Mouse (Mus musculus) MEL (cell line): ENCODE data around the gene Kirrel3. TPM values are rescaled to one million over a fixed set of nuclear protein-coding genes. Genes with fewer than 3 reads are reported as not detected.

Experiments
- DNase-seq: peaks from one replicate; pipeline ENCODE4 v3.0.0; 2011; ENCODE audit warnings: low read depth, low spot score
- H3K27ac ChIP-seq: 2 replicates; pipeline ENCODE4 v1.5.1; 2012; ENCODE audit warnings: low read depth, mild to moderate bottlenecking, control low read depth, low read length, moderate library complexity; ENCODE audit not compliant: control insufficient read depth
- H3K27me3 ChIP-seq, 2 experiments: fragments of 150-350 bp in 1 of 2; sonication (generic) in 1 of 2; 2 replicates each; pipeline ENCODE4 v1.6.1; 2012; ENCODE audit warnings: low read length in 2 of 2, mild to moderate bottlenecking in 2 of 2, improper control_type of control experiment in 1 of 2, moderate library complexity in 1 of 2; ENCODE audit not compliant: insufficient read depth in 2 of 2, control insufficient read depth in 1 of 2
- H3K36me3 ChIP-seq, 2 experiments: 2 replicates each; pipeline ENCODE4 v1.6.1; 2012 to 2014; ENCODE audit warnings: low read length in 2 of 2, improper control_type of control experiment in 1 of 2, inconsistent platforms in 1 of 2, mild to moderate bottlenecking in 1 of 2; ENCODE audit not compliant: insufficient read depth in 2 of 2, control insufficient read depth in 1 of 2
- H3K4me1 ChIP-seq, 2 experiments: fragments of 150-350 bp in 1 of 2; sonication (generic) in 1 of 2; 2 replicates each; pipeline ENCODE4 v1.6.1; 2012; ENCODE audit warnings: low read length in 2 of 2, improper control_type of control experiment in 1 of 2, mild to moderate bottlenecking in 1 of 2; ENCODE audit not compliant: insufficient read depth in 2 of 2, control insufficient read depth in 1 of 2
- H3K4me3 ChIP-seq, 2 experiments: fragments of 150-350 bp in 1 of 2; sonication (generic) in 1 of 2; 2 replicates each; pipeline ENCODE4 v1.5.1; 2012; ENCODE audit warnings: low read depth in 2 of 2, low read length in 2 of 2, mild to moderate bottlenecking in 2 of 2, moderate library complexity in 2 of 2, control low read depth in 1 of 2, improper control_type of control experiment in 1 of 2; ENCODE audit not compliant: control insufficient read depth in 1 of 2, insufficient read depth in 1 of 2
- H3K79me2 ChIP-seq: 2 replicates; pipeline ENCODE4 v1.6.1; 2012; ENCODE audit warnings: mild to moderate bottlenecking, low read length, moderate library complexity; ENCODE audit not compliant: control insufficient read depth, poor library complexity, insufficient read depth
- H3K9ac ChIP-seq: 2 replicates; pipeline ENCODE4 v1.6.1; 2012; ENCODE audit warnings: low read depth, mild to moderate bottlenecking, control low read depth, low read length, moderate library complexity; ENCODE audit not compliant: control insufficient read depth, poor library complexity, severe bottlenecking
- H3K9me3 ChIP-seq: fragments of 150-350 bp; sonication (generic); replicated peaks from 2 replicates; pipeline ENCODE4 v1.6.1; 2012; ENCODE audit warnings: mild to moderate bottlenecking, low read length, improper control_type of control experiment, moderate library complexity; ENCODE audit not compliant: insufficient read depth
- BHLHE40 ChIP-seq: IDR thresholded peaks from 2 replicates; pipeline ENCODE4 v1.6.1; 2012; ENCODE audit warnings: low read depth, mild to moderate bottlenecking, inconsistent platforms, low read length, improper control_type of control experiment, borderline replicate concordance
- CHD2 ChIP-seq: IDR thresholded peaks from 2 replicates; pipeline ENCODE4 v1.6.1; 2011; ENCODE audit warnings: low read length, improper control_type of control experiment
- E2F4 ChIP-seq: IDR thresholded peaks from 2 replicates; pipeline ENCODE4 v1.6.1; 2011; ENCODE audit warnings: low read depth, low read length, improper control_type of control experiment, borderline replicate concordance
- ELF1 ChIP-seq: IDR thresholded peaks from 2 replicates; pipeline ENCODE4 v1.6.1; 2014; ENCODE audit warnings: low read depth, mild to moderate bottlenecking, inconsistent platforms, low read length, improper control_type of control experiment, moderate library complexity
- EP300 ChIP-seq, 2 experiments: IDR thresholded peaks; 2 replicates each; pipeline ENCODE4 v1.6.1; 2011; ENCODE audit warnings: improper control_type of control experiment in 2 of 2, low read length in 2 of 2, low read depth in 1 of 2, mild to moderate bottlenecking in 1 of 2
- ETS1 ChIP-seq: IDR thresholded peaks from 2 replicates; pipeline ENCODE4 v1.6.1; 2012; ENCODE audit warnings: low read depth, mild to moderate bottlenecking, inconsistent platforms, low read length, improper control_type of control experiment, moderate library complexity
- GABPA ChIP-seq: IDR thresholded peaks from 2 replicates; pipeline ENCODE4 v1.6.1; 2012; ENCODE audit warnings: low read depth, mild to moderate bottlenecking, inconsistent platforms, low read length, improper control_type of control experiment, moderate library complexity
- GATA1 ChIP-seq: IDR thresholded peaks from 2 replicates; pipeline ENCODE4 v1.6.1; 2011; ENCODE audit warnings: low read depth, low read length, improper control_type of control experiment
- JUND ChIP-seq: IDR thresholded peaks from 2 replicates; pipeline ENCODE4 v1.6.1; 2011; ENCODE audit warnings: low read depth, mild to moderate bottlenecking, improper control_type of control experiment, low read length
- MAFK ChIP-seq: IDR thresholded peaks from 2 replicates; pipeline ENCODE4 v1.6.1; 2011; ENCODE audit warnings: low read depth, mild to moderate bottlenecking, low read length, improper control_type of control experiment, borderline replicate concordance
- MEF2A ChIP-seq: IDR thresholded peaks from 2 replicates; pipeline ENCODE4 v1.6.1; 2014; ENCODE audit warnings: low read depth, mild to moderate bottlenecking, inconsistent platforms, low read length, improper control_type of control experiment; ENCODE audit not compliant: poor library complexity, insufficient replicate concordance, severe bottlenecking; ENCODE audit errors: extremely low read depth
- NELFE ChIP-seq: IDR thresholded peaks from 2 replicates; pipeline ENCODE4 v1.6.1; 2011; ENCODE audit warnings: low read depth, low read length, improper control_type of control experiment
- NRF1 ChIP-seq: IDR thresholded peaks from 2 replicates; pipeline ENCODE4 v1.6.1; 2014; ENCODE audit warnings: low read depth, mild to moderate bottlenecking, inconsistent platforms, low read length, improper control_type of control experiment, moderate library complexity; ENCODE audit not compliant: poor library complexity, insufficient read depth, severe bottlenecking
- POLR2AphosphoS2 ChIP-seq: IDR thresholded peaks from 2 replicates; pipeline ENCODE4 v1.6.1; 2011; ENCODE audit warnings: low read length, improper control_type of control experiment
- POLR2AphosphoS5 ChIP-seq: IDR thresholded peaks from 2 replicates; pipeline ENCODE4 v1.6.1; 2012; ENCODE audit warnings: low read depth, borderline replicate concordance, mild to moderate bottlenecking, inconsistent platforms, low read length, moderate library complexity, mixed read lengths
- RAD21 ChIP-seq: IDR thresholded peaks from 2 replicates; pipeline ENCODE4 v1.6.1; 2011; ENCODE audit warnings: mild to moderate bottlenecking, low read depth, low read length, improper control_type of control experiment
- SIN3A ChIP-seq: IDR thresholded peaks from 2 replicates; pipeline ENCODE4 v1.6.1; 2012; ENCODE audit warnings: low read length, improper control_type of control experiment, inconsistent platforms
- SMC3 ChIP-seq: IDR thresholded peaks from 2 replicates; pipeline ENCODE4 v1.6.1; 2011; ENCODE audit warnings: low read depth, low read length, improper control_type of control experiment
- TAL1 ChIP-seq: IDR thresholded peaks from 2 replicates; pipeline ENCODE4 v1.6.1; 2012; ENCODE audit warnings: mild to moderate bottlenecking, inconsistent platforms, low read length, moderate library complexity, mixed read lengths
- UBTF ChIP-seq: IDR thresholded peaks from 2 replicates; pipeline ENCODE4 v1.6.1; 2012; ENCODE audit warnings: low read depth, mild to moderate bottlenecking, inconsistent platforms, low read length, improper control_type of control experiment, moderate library complexity, borderline replicate concordance; ENCODE audit not compliant: insufficient read depth
- ZC3H11A ChIP-seq: IDR thresholded peaks from 2 replicates; pipeline ENCODE4 v1.6.1; 2012; ENCODE audit warnings: low read depth, mild to moderate bottlenecking, inconsistent platforms, low read length, improper control_type of control experiment
- ZMIZ1 ChIP-seq: IDR thresholded peaks from 2 replicates; pipeline ENCODE4 v1.6.1; 2012; ENCODE audit warnings: low read depth, mild to moderate bottlenecking, inconsistent platforms, low read length, improper control_type of control experiment, moderate library complexity
- ZNF384 ChIP-seq: IDR thresholded peaks from 2 replicates; pipeline ENCODE4 v1.6.1; 2012; ENCODE audit warnings: low read depth, mild to moderate bottlenecking, inconsistent platforms, low read length, improper control_type of control experiment
- polyA plus RNA-seq, 2 experiments: library from polyadenylated mRNA; stranded (reverse) in 1 of 2; unstranded in 1 of 2; fragments of >175 nt in 1 of 2; fragments of >200 nt in 1 of 2; gene quantifications; 2 replicates each; pipeline versions ENCODE4 v1.2.1 to v1.2.4; 2012; ENCODE audit warnings: low replicate concordance in 2 of 2, low read depth in 1 of 2; ENCODE audit not compliant: insufficient read length in 2 of 2, insufficient read depth in 1 of 2, missing spikeins in 1 of 2
- total RNA-seq: library from RNA; depleted of rRNA; stranded (reverse); fragments of 300-350 nt; gene quantifications from 2 replicates; pipeline ENCODE4 v1.2.3, GENCODE M21; 2012

The Kirrel3 gene
- total and polyA plus RNA-seq, 3 experiments: 0.06 TPM; not detected in 2

DNA sequence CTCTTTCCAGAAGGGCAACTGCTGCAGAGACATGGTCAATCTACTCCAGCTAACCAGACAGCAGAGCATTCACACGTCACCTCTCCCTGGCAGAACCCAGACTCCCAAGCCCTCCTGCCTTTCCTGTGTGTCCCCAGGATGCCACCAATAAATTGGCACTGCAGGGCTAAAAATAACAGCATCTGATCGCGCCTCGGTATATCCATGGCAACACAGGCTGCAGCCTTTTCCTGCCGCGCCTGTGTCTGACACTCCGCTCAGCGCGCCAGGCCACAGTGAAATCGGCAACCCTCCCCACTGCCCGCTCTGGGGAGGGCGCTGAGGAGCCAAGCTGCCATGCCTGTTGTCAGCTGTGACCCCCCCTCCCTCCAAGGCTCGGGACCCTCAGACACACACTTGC is 531.9 kb downstream of the Kirrel3 start:
- H3K9me3 ChIP-seq: no peaks in the 10 kb centered on the region
- H3K27me3 ChIP-seq: no peaks in the 10 kb centered on the region
- H3K9ac ChIP-seq: no peak overlapping the region
- no peaks in the 10 kb centered on the region for H3K4me1 ChIP-seq
- DNase-seq: no peak
- TF ChIP-seq ZMIZ1 (no peak), JUND (no peak), SIN3A (no peak), SMC3 (no peak), CHD2 (no peak), GABPA (no peak), ELF1 (no peak), UBTF (no peak), BHLHE40 (no peak), MAFK (no peak), NELFE (no peak), EP300 (IDR thresholded peaks at IDR 0.05; ENCODE audit: low read depth in 1 of 2, low read length in 2 of 2) (no peak)
- no peaks in the 10 kb centered on the region for H3K79me2 ChIP-seq
- no peak overlapping the region for H3K27ac ChIP-seq
- no peaks in the 10 kb centered on the region for H3K36me3 ChIP-seq
- H3K4me3 ChIP-seq: no peak overlapping the region

DNA sequence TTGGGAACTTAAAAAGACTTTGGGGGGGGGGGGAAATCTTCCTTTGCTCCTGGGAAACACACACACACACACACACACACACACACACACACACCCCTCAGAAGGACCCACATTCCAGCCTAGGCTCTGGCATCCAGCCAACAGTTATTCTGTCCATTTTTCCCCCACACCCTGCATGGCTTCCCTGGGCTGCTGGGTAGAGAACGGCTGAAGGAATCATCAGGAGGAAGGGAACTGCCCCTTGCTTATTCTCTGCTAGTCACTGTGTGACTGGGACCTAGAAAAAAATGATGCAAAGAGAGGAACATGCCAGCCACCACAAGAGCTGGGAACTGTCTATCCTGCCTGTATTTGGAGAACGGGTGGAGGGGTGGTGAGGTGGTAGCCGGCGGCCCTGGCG is 532.4 kb downstream of the Kirrel3 start:
- TF ChIP-seq E2F4 (no peak), ZNF384 (no peak), NRF1 (no peak), SMC3 (no peak), MAFK (no peak), POLR2AphosphoS2 (no peak), TAL1 (no peak), ZC3H11A (no peak), BHLHE40 (no peak), RAD21 (no peak), POLR2AphosphoS5 (no peak), GATA1 (no peak), MEF2A (no peak), ETS1 (no peak)
- Histone ChIP-seq H3K4me1 (no peaks in the 10 kb centered on the region), H3K27me3 (no peaks in the 10 kb centered on the region), H3K79me2 (no peaks in the 10 kb centered on the region), H3K9ac (no peak overlapping the region), H3K36me3 (no peaks in the 10 kb centered on the region), H3K4me3 (no peak overlapping the region), H3K9me3 (no peaks in the 10 kb centered on the region), H3K27ac (no peak overlapping the region)
- no peak for DNase-seq
